Mouse (Mus musculus) c-Kit-positive CD71-positive TER-119-negative erythroid progenitor cells, embryonic 14.5 days (primary cell): ENCODE data around the gene Tdrkh.
A peak's percentile ranks its signal among the peaks of the same experiment; 100 is the strongest.

Experiments used
- DNase-seq: peaks from one replicate; pipeline ENCODE4 v3.0.0-alpha.2; 2013; ENCODE audit warnings: low read depth

Tdrkh gene

GRCm38 (mm10) chr3:94413031-94413679 lies at the start of gene Tdrkh:
Gene Tdrkh (plus strand): TSS chr3:94413273.
- peak; percentile 81 for DNase-seq

- no peak for DNase-seq
These were observed 49.6 kb upstream of the Tdrkh start for GRCm38 (mm10) chr3:94363291-94364153.

GRCm38 (mm10) chr3:94364154-94364526 lies 48.9 kb upstream of the Tdrkh start:
- no peak for DNase-seq

GRCm38 (mm10) chr3:94366761-94367160 lies 46.3 kb upstream of the Tdrkh start:
- peak; percentile 48 for DNase-seq

GRCm38 (mm10) chr3:94367511-94367910 lies 45.6 kb upstream of the Tdrkh start:
- DNase-seq, result no peak

GRCm38 (mm10) chr3:94368631-94369030 lies 44.4 kb upstream of the Tdrkh start:
- no peak for DNase-seq

- DNase-seq, result no peak
These were observed 43.4 kb upstream of the Tdrkh start for GRCm38 (mm10) chr3:94369709-94370108.

- no peak for DNase-seq
These were observed 41.4 kb upstream of the Tdrkh start for GRCm38 (mm10) chr3:94371637-94372036.

GRCm38 (mm10) chr3:94372038-94372437 lies 41.0 kb upstream of the Tdrkh start:
- DNase-seq, result no peak

GRCm38 (mm10) chr3:94372641-94373040 lies 40.4 kb upstream of the Tdrkh start, which contains the start of gene Rorc:
Gene Rorc (plus strand): TSS chr3:94372794.
- DNase-seq, result no peak

GRCm38 (mm10) chr3:94373090-94373489 lies 40.0 kb upstream of the Tdrkh start:
- no peak for DNase-seq

- no peak for DNase-seq
These were observed 39.5 kb upstream of the Tdrkh start for GRCm38 (mm10) chr3:94373597-94374011.

GRCm38 (mm10) chr3:94374636-94375035 lies 38.4 kb upstream of the Tdrkh start:
- DNase-seq, result no peak

GRCm38 (mm10) chr3:94375146-94375545 lies 37.9 kb upstream of the Tdrkh start:
- DNase-seq, result no peak

GRCm38 (mm10) chr3:94375861-94376260 lies 37.2 kb upstream of the Tdrkh start:
- no peak for DNase-seq

- no peak for DNase-seq
These were observed 35.8 kb upstream of the Tdrkh start for GRCm38 (mm10) chr3:94377028-94377923.

GRCm38 (mm10) chr3:94379831-94380510 lies 33.1 kb upstream of the Tdrkh start:
- DNase-seq, result no peak

- DNase-seq, result no peak
These were observed 30.8 kb upstream of the Tdrkh start for GRCm38 (mm10) chr3:94382308-94382707.

GRCm38 (mm10) chr3:94383476-94383875 lies 29.6 kb upstream of the Tdrkh start:
- no peak for DNase-seq

- DNase-seq, result no peak
These were observed 26.4 kb upstream of the Tdrkh start for GRCm38 (mm10) chr3:94386671-94387070.

GRCm38 (mm10) chr3:94387391-94387790 lies 25.7 kb upstream of the Tdrkh start:
- no peak for DNase-seq

- DNase-seq, result no peak
These were observed 25.0 kb upstream of the Tdrkh start for GRCm38 (mm10) chr3:94388047-94388446.
